ENCODE assay signal across 14 mouse cellular contexts in genomic region chr3:127019109-127019508, GRCm38 (mm10).
DNase-seq lines count a peak whose midpoint lies in the region; ATAC-seq and TF ChIP-seq lines count a peak whose summit lies in the region.
"Had no signal": no experiment of that assay in that cellular context is flagged by ENCODE, and none has a peak within 500 bp of the region (broad histone marks: within the 10 kb centered on the region; RNA-seq: fewer than 3 reads in every experiment).

No protein-coding gene starts in this region.

- H3K4me3 ChIP-seq in midbrain, embryonic 10.5 days = no peak overlapping the region
- H3K4me3 ChIP-seq in midbrain, embryonic 11.5 days (ENCODE audit: low read depth, low read length) = no peak overlapping the region
- no peak overlapping the region for H3K4me3 ChIP-seq in intestine, embryonic 15.5 days (replicated peaks)
- H3K4me3 ChIP-seq in stomach, postnatal 0 days (ENCODE audit: low read depth, low read length) = no peak overlapping the region
- H3K4me3 ChIP-seq: liver, embryonic 13.5 days; midbrain, embryonic 12.5 days; neural tube, embryonic 13.5 days had no signal

- no peak for DNase-seq in midbrain, embryonic 10.5 days (ENCODE audit: low spot score)
- DNase-seq in midbrain, embryonic 11.5 days (ENCODE audit: low spot score, missing footprints) = no peak
- DNase-seq in gastrocnemius, postnatal 14 days = peak; percentile 22
- no peak for DNase-seq in stomach, postnatal 0 days (ENCODE audit: low spot score)
- DNase-seq in kidney, postnatal 14 days = no peak
- DNase-seq in kidney, postnatal 10 days = no peak
- DNase-seq: cerebellum, postnatal 36 days; liver, embryonic 13.5 days; right cerebral cortex, postnatal 14 days; thymus, postnatal 14 days had no signal

- H3K27ac ChIP-seq in midbrain, embryonic 10.5 days (replicated peaks) = 0 out of 2 replicates have a peak overlapping the region, but pooled peaks have one; percentile 6
- no peak overlapping the region for H3K27ac ChIP-seq in midbrain, embryonic 11.5 days (ENCODE audit: low read depth, low read length)
- peak overlapping the region; percentile 62; the same call in 1 of the 2 replicates for H3K27ac ChIP-seq in intestine, embryonic 15.5 days
- H3K27ac ChIP-seq in stomach, postnatal 0 days (replicated peaks) = peak overlapping the region; percentile 67; the same call in 1 of the 2 replicates
- H3K27ac ChIP-seq: hindbrain, embryonic 14.5 days; liver, embryonic 13.5 days; midbrain, embryonic 12.5 days; neural tube, embryonic 13.5 days had no signal

- H3K36me3 ChIP-seq in midbrain, embryonic 10.5 days = peaks cover 21% of the 10 kb centered on the region
- H3K36me3 ChIP-seq in midbrain, embryonic 11.5 days (ENCODE audit: control insufficient read depth, insufficient read depth, low read length) = no peaks in the 10 kb centered on the region
- H3K36me3 ChIP-seq in intestine, embryonic 15.5 days = no peaks in the 10 kb centered on the region
- no peaks in the 10 kb centered on the region for H3K36me3 ChIP-seq in stomach, postnatal 0 days (ENCODE audit: control insufficient read depth, insufficient read depth, low read length)
- H3K36me3 ChIP-seq: liver, embryonic 13.5 days had no signal

- no peaks in the 10 kb centered on the region for H3K9me3 ChIP-seq in midbrain, embryonic 10.5 days (replicated peaks)
- no peaks in the 10 kb centered on the region for H3K9me3 ChIP-seq in midbrain, embryonic 11.5 days (ENCODE audit: control insufficient read depth, low read length)
- H3K9me3 ChIP-seq in intestine, embryonic 15.5 days = no peaks in the 10 kb centered on the region
- no peaks in the 10 kb centered on the region for H3K9me3 ChIP-seq in stomach, postnatal 0 days (ENCODE audit: control insufficient read depth, low read length)
- H3K9me3 ChIP-seq: liver, embryonic 13.5 days; midbrain, embryonic 12.5 days; neural tube, embryonic 13.5 days had no signal

- peaks cover 5% of the 10 kb centered on the region for H3K4me1 ChIP-seq in midbrain, embryonic 10.5 days
- H3K4me1 ChIP-seq in midbrain, embryonic 11.5 days (ENCODE audit: control insufficient read depth, insufficient read depth, low read length) = no peaks in the 10 kb centered on the region
- H3K4me1 ChIP-seq in intestine, embryonic 15.5 days (replicated peaks) = peaks cover 4% of the 10 kb centered on the region; the same call in 1 of the 2 replicates
- no peaks in the 10 kb centered on the region for H3K4me1 ChIP-seq in stomach, postnatal 0 days (replicated peaks; ENCODE audit: control insufficient read depth, insufficient read depth)
- H3K4me1 ChIP-seq: liver, embryonic 13.5 days; neural tube, embryonic 13.5 days had no signal

- no peak overlapping the region for H3K9ac ChIP-seq in midbrain, embryonic 11.5 days (ENCODE audit: low read length)
- H3K9ac ChIP-seq in intestine, embryonic 15.5 days = no peak overlapping the region
- no peak overlapping the region for H3K9ac ChIP-seq in stomach, postnatal 0 days (ENCODE audit: low read length)
- H3K9ac ChIP-seq: hindbrain, embryonic 14.5 days; liver, embryonic 13.5 days; midbrain, embryonic 12.5 days; neural tube, embryonic 13.5 days had no signal

- no peak for TF ChIP-seq CTCF in stomach, postnatal 0 days (IDR thresholded peaks at IDR 0.05; ENCODE audit: low read depth)

- 65% methylated on average over 6 of the region's 6 CpGs for WGBS in midbrain, embryonic 10.5 days
- WGBS in midbrain, embryonic 11.5 days = 52% methylated on average over 6 of the region's 6 CpGs
- 43% methylated on average over 6 of the region's 6 CpGs for WGBS in intestine, embryonic 15.5 days
- 33% methylated on average over 6 of the region's 6 CpGs for WGBS in stomach, postnatal 0 days

- no peaks in the 10 kb centered on the region for H3K27me3 ChIP-seq in midbrain, embryonic 10.5 days (ENCODE audit: low read depth, poor library complexity, severe bottlenecking)
- H3K27me3 ChIP-seq in midbrain, embryonic 11.5 days (ENCODE audit: control insufficient read depth, insufficient read depth, low read length) = no peaks in the 10 kb centered on the region
- no peaks in the 10 kb centered on the region for H3K27me3 ChIP-seq in intestine, embryonic 15.5 days (replicated peaks)
- H3K27me3 ChIP-seq in stomach, postnatal 0 days (ENCODE audit: control insufficient read depth, insufficient read depth, low read length) = no peaks in the 10 kb centered on the region
- H3K27me3 ChIP-seq: liver, embryonic 13.5 days; midbrain, embryonic 12.5 days; neural tube, embryonic 13.5 days had no signal

- ATAC-seq in midbrain, embryonic 11.5 days (ENCODE audit: low FRiP score) = no peak
- ATAC-seq in intestine, embryonic 15.5 days = peak; percentile 20; the same call in 1 of the 2 replicates
- ATAC-seq in stomach, postnatal 0 days (ENCODE audit: low FRiP score, low TSS enrichment) = peak; percentile 66; the same call in 1 of the 2 replicates

- intact Hi-C loops in gastrocnemius, postnatal 14 days (cut with DNase I; ENCODE audit: low total_unique reads) = loop anchor here (5.0 kb wide), 1 partner anchor 42 kb away; no protein-coding TSS in a partner anchor

- H3K4me2 ChIP-seq in midbrain, embryonic 11.5 days = no peak overlapping the region
- H3K4me2 ChIP-seq in intestine, embryonic 15.5 days (replicated peaks) = no peak overlapping the region
- H3K4me2 ChIP-seq in stomach, postnatal 0 days (replicated peaks; ENCODE audit: low read depth) = no peak overlapping the region
- H3K4me2 ChIP-seq: hindbrain, embryonic 14.5 days; liver, embryonic 13.5 days; midbrain, embryonic 12.5 days; neural tube, embryonic 13.5 days had no signal

- TF ChIP-seq EP300 in stomach, postnatal 0 days (optimal IDR thresholded peaks at IDR 0.05) = no peak
